ENCODE assay signal across 1 mouse cellular context in genomic region chr5:117138295-117138988, GRCm38 (mm10).
TF ChIP-seq lines count a peak whose summit lies in the region.

No protein-coding gene starts in this region.

TF ChIP-seq in MEL, 35 proteins besides CTCF, POLR2A, EP300 and RAD21 (continued from another document):
- TF ChIP-seq MAX (IDR thresholded peaks at IDR 0.05; ENCODE audit: low read length) (peak; percentile 82), SMC3 (IDR thresholded peaks at IDR 0.05; ENCODE audit: low read depth, low read length) (0 out of 2 replicates have a peak, but pooled peaks have one; percentile 2), BHLHE40 (IDR thresholded peaks at IDR 0.05; ENCODE audit: borderline replicate concordance, low read depth, low read length) (0 out of 2 replicates have a peak, but pooled peaks have one; percentile 8), TBP (IDR thresholded peaks at IDR 0.05; ENCODE audit: low read depth, low read length) (peak; percentile 88), UBTF (IDR thresholded peaks at IDR 0.05; ENCODE audit: borderline replicate concordance, insufficient read depth, low read depth, low read length) (peak; percentile 88; the same call in 1 of the 2 replicates)
